Comparison of ENCODE assay signal across 20 mouse cellular contexts in the genomic region with DNA sequence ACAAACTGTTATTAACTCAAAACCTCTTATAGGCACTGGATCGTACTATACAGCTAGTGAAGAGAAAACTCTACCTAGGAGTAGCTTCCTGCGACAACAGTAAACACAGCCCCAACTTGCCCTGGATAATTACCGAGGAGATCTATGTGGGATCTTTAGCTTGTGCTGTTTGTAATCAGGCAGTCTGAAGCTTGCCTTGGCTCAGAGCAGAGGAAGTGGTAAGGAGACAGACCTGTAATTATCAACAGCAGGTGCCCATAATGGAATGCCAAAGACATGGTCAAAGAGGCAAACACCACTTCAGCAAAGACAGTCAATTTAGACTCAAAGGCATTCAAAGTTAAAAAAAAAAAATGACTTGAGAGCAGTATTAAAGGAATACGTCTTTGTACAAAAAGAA. TPM values are rescaled to one million over a fixed set of nuclear protein-coding genes. Genes with fewer than 3 reads are reported as not detected.
DNase-seq lines count a peak whose midpoint lies in the region; ATAC-seq lines count a peak whose summit lies in the region.
"Had no signal": no experiment of that assay in that cellular context is flagged by ENCODE, and none has a peak within 500 bp of the region (broad histone marks: within the 10 kb centered on the region; RNA-seq: fewer than 3 reads in every experiment).

No protein-coding gene starts in this region.

- H3K4me2 ChIP-seq in embryonic facial prominence, embryonic 14.5 days (ENCODE audit: low read depth, low read length): no peak overlapping the region
- no peak overlapping the region for H3K4me2 ChIP-seq in kidney, embryonic 16.5 days (replicated peaks; ENCODE audit: low read depth, low read length)
- H3K4me2 ChIP-seq in embryonic facial prominence, embryonic 15.5 days (replicated peaks): no peak overlapping the region
- H3K4me2 ChIP-seq: embryonic facial prominence, embryonic 13.5 days; forebrain, embryonic 12.5 days had no signal

- H3K9ac ChIP-seq in embryonic facial prominence, embryonic 14.5 days (ENCODE audit: low read depth, low read length): no peak overlapping the region
- H3K9ac ChIP-seq in kidney, embryonic 16.5 days (replicated peaks; ENCODE audit: low read length): no peak overlapping the region
- H3K9ac ChIP-seq in embryonic facial prominence, embryonic 15.5 days: no peak overlapping the region
- H3K9ac ChIP-seq: embryonic facial prominence, embryonic 13.5 days; forebrain, embryonic 12.5 days had no signal

- H3K4me3 ChIP-seq in embryonic facial prominence, embryonic 14.5 days (ENCODE audit: low read depth, low read length): no peak overlapping the region
- no peak overlapping the region for H3K4me3 ChIP-seq in embryonic facial prominence, embryonic 10.5 days
- H3K4me3 ChIP-seq in kidney, embryonic 16.5 days (ENCODE audit: low read length): no peak overlapping the region
- H3K4me3 ChIP-seq in embryonic facial prominence, embryonic 15.5 days (replicated peaks): no peak overlapping the region
- H3K4me3 ChIP-seq: embryonic facial prominence, embryonic 13.5 days; erythroblast, embryonic 14.5 days; forebrain, embryonic 10.5 days; forebrain, embryonic 12.5 days had no signal

- ATAC-seq in embryonic facial prominence, embryonic 14.5 days (ENCODE audit: low read depth): no peak; the same call in 1 of the 2 replicates
- ATAC-seq in kidney, embryonic 16.5 days (ENCODE audit: low FRiP score, low TSS enrichment): no peak
- ATAC-seq in embryonic facial prominence, embryonic 15.5 days (ENCODE audit: insufficient number of reproducible peaks, low FRiP score, low TSS enrichment, low read depth): peak; percentile 39; the same call in 1 of the 2 replicates
- ATAC-seq: forebrain, embryonic 14.5 days; forebrain, embryonic 16.5 days had no signal

- no peaks in the 10 kb centered on the region for H3K9me3 ChIP-seq in embryonic facial prominence, embryonic 14.5 days (ENCODE audit: control insufficient read depth, low read length)
- no peaks in the 10 kb centered on the region for H3K9me3 ChIP-seq in embryonic facial prominence, embryonic 10.5 days
- no peaks in the 10 kb centered on the region for H3K9me3 ChIP-seq in kidney, embryonic 16.5 days (ENCODE audit: low read length)
- no peaks in the 10 kb centered on the region for H3K9me3 ChIP-seq in embryonic facial prominence, embryonic 15.5 days (replicated peaks)
- H3K9me3 ChIP-seq: embryonic facial prominence, embryonic 13.5 days; forebrain, embryonic 10.5 days; forebrain, embryonic 12.5 days had no signal

- H3K27me3 ChIP-seq in embryonic facial prominence, embryonic 14.5 days (replicated peaks; ENCODE audit: control insufficient read depth, insufficient read depth, low read length): no peaks in the 10 kb centered on the region
- H3K27me3 ChIP-seq in embryonic facial prominence, embryonic 10.5 days (replicated peaks; ENCODE audit: low read depth, poor library complexity, severe bottlenecking): no peaks in the 10 kb centered on the region
- H3K27me3 ChIP-seq in kidney, embryonic 16.5 days (ENCODE audit: insufficient read depth, low read length): no peaks in the 10 kb centered on the region
- no peaks in the 10 kb centered on the region for H3K27me3 ChIP-seq in embryonic facial prominence, embryonic 15.5 days
- H3K27me3 ChIP-seq: embryonic facial prominence, embryonic 13.5 days; forebrain, embryonic 12.5 days had no signal

- H3K36me3 ChIP-seq in embryonic facial prominence, embryonic 14.5 days (ENCODE audit: control insufficient read depth, insufficient read depth, low read length): no peaks in the 10 kb centered on the region
- H3K36me3 ChIP-seq in embryonic facial prominence, embryonic 10.5 days (replicated peaks): no peaks in the 10 kb centered on the region
- no peaks in the 10 kb centered on the region for H3K36me3 ChIP-seq in kidney, embryonic 16.5 days (ENCODE audit: insufficient read depth, low read length)
- H3K36me3 ChIP-seq in embryonic facial prominence, embryonic 15.5 days: no peaks in the 10 kb centered on the region
- H3K36me3 ChIP-seq: embryonic facial prominence, embryonic 13.5 days; forebrain, embryonic 10.5 days; forebrain, embryonic 12.5 days had no signal

- DNase-seq in embryonic facial prominence, embryonic 14.5 days (ENCODE audit: low spot score): peak; percentile 36
- no peak for DNase-seq in embryonic facial prominence, embryonic 10.5 days (ENCODE audit: low spot score)
- no peak for DNase-seq in kidney, adult 8-10 months
- no peak for DNase-seq in lung, postnatal 36 days
- DNase-seq: adrenal gland, adult 2 months; adrenal gland, postnatal 10 days; adrenal gland, postnatal 25 days; cerebellum, adult 11 months; cerebellum, adult 18-20 months; cerebellum, adult 8-10 months; cerebellum, adult 9-11 months; cerebellum, postnatal 14 days had no signal

- 45% methylated on average over 4 of the region's 4 CpGs for WGBS in embryonic facial prominence, embryonic 14.5 days
- 53% methylated on average over 4 of the region's 4 CpGs for WGBS in embryonic facial prominence, embryonic 10.5 days
- 77% methylated on average over 4 of the region's 4 CpGs for WGBS in kidney, embryonic 16.5 days
- 42% methylated on average over 4 of the region's 4 CpGs for WGBS in embryonic facial prominence, embryonic 15.5 days

- no peak overlapping the region for H3K27ac ChIP-seq in embryonic facial prominence, embryonic 14.5 days (replicated peaks; ENCODE audit: low read depth, low read length)
- H3K27ac ChIP-seq in embryonic facial prominence, embryonic 10.5 days (replicated peaks): no peak overlapping the region
- H3K27ac ChIP-seq in kidney, embryonic 16.5 days (ENCODE audit: low read length): 0 out of 2 replicates have a peak overlapping the region, but pooled peaks have one; percentile 2
- H3K27ac ChIP-seq in embryonic facial prominence, embryonic 15.5 days (replicated peaks): no peak overlapping the region
- H3K27ac ChIP-seq: embryonic facial prominence, embryonic 13.5 days; forebrain, embryonic 10.5 days; forebrain, embryonic 12.5 days had no signal

- 0 out of 2 replicates have a peak, but pooled peaks cover 2% of the 10 kb centered on the region for H3K4me1 ChIP-seq in embryonic facial prominence, embryonic 14.5 days (ENCODE audit: control insufficient read depth, insufficient read depth, low read length)
- peaks cover 6% of the 10 kb centered on the region for H3K4me1 ChIP-seq in embryonic facial prominence, embryonic 10.5 days
- H3K4me1 ChIP-seq in kidney, embryonic 16.5 days (ENCODE audit: insufficient read depth, low read length): peaks cover 29% of the 10 kb centered on the region
- no peaks in the 10 kb centered on the region for H3K4me1 ChIP-seq in embryonic facial prominence, embryonic 15.5 days
- H3K4me1 ChIP-seq: forebrain, embryonic 10.5 days; forebrain, embryonic 12.5 days had no signal

RNA-seq across cellular contexts. Expression of gene Unc5c, which starts 17.4 kb away (rescaled TPM):
- 7.5 and 9.7 TPM in 2 replicates for polyA plus RNA-seq in embryonic facial prominence, embryonic 14.5 days (2014; fragmentation: Nextera tagmentation; extraction: Ambion mirVana)
- polyA plus RNA-seq in embryonic facial prominence, embryonic 10.5 days (2016; fragmentation: Nextera tagmentation; extraction: Ambion mirVana): 10.3 and 11.9 TPM in 2 replicates
- 20.8 and 26.2 TPM in 2 replicates for polyA plus RNA-seq in kidney, embryonic 16.5 days (2015; fragmentation: Nextera tagmentation; extraction: Ambion mirVana)
- polyA plus RNA-seq in embryonic facial prominence, embryonic 15.5 days (2015; fragmentation: Nextera tagmentation; extraction: Ambion mirVana): 5.4 and 6.7 TPM in 2 replicates
- polyA plus RNA-seq: erythroblast, embryonic 14.5 days had no signal
